Mouse (Mus musculus) retina, embryonic 14.5 days (tissue): Measurements from ENCODE around the gene Lipe.
A peak's percentile ranks its signal among the peaks of the same experiment; 100 is the strongest.

Source experiments
- DNase-seq: peaks from one replicate; pipeline ENCODE4 v3.0.0-alpha.2; 2015; ENCODE audit warnings: low spot score

Gene Lipe

GRCm38 (mm10) chr7:25385850-25386555 is 12.5 kb downstream of the Lipe start:
- DNase-seq = no peak

GRCm38 (mm10) chr7:25385259-25385658 is 13.3 kb downstream of the Lipe start:
- DNase-seq = no peak

GRCm38 (mm10) chr7:25384818-25385217 is 13.7 kb downstream of the Lipe start:
- DNase-seq = no peak

GRCm38 (mm10) chr7:25384318-25384717 is 14.2 kb downstream of the Lipe start:
- no peak for DNase-seq

- DNase-seq = no peak
Measured at GRCm38 (mm10) chr7:25383891-25384290, 14.6 kb downstream of the Lipe start.

- no peak for DNase-seq
Measured at GRCm38 (mm10) chr7:25383385-25383784, 15.1 kb downstream of the Lipe start.

- DNase-seq = no peak
Measured at GRCm38 (mm10) chr7:25382541-25382940, 16.0 kb downstream of the Lipe start.

GRCm38 (mm10) chr7:25381284-25381680 is 17.2 kb downstream of the Lipe start:
- no peak for DNase-seq

- no peak for DNase-seq
Measured at GRCm38 (mm10) chr7:25380392-25381283, 17.9 kb downstream of the Lipe start.

GRCm38 (mm10) chr7:25379551-25380351 is 18.8 kb downstream of the Lipe start:
- DNase-seq = peak; percentile 83

- DNase-seq = no peak
Measured at GRCm38 (mm10) chr7:25378181-25379100, 20.1 kb downstream of the Lipe start.

- peak; percentile 31 for DNase-seq
Measured at GRCm38 (mm10) chr7:25377100-25377700, 21.3 kb downstream of the Lipe start.

GRCm38 (mm10) chr7:25376556-25376955 is 22.0 kb downstream of the Lipe start:
- DNase-seq = peak; percentile 82

- DNase-seq = no peak
Measured at GRCm38 (mm10) chr7:25372441-25372840, 26.1 kb downstream of the Lipe start.

- DNase-seq = no peak
Measured at GRCm38 (mm10) chr7:25369058-25369749, 29.3 kb downstream of the Lipe start, which contains the start of gene Cnfn. Gene Cnfn, minus strand, starts transcription at chr7:25369724.

- DNase-seq = no peak
Measured at GRCm38 (mm10) chr7:25368333-25368732, 30.2 kb downstream of the Lipe start.

- peak; percentile 43 for DNase-seq
Measured at GRCm38 (mm10) chr7:25367632-25368293, 30.7 kb downstream of the Lipe start.

GRCm38 (mm10) chr7:25365937-25366625 is 32.4 kb downstream of the Lipe start:
- peak; percentile 73 for DNase-seq

GRCm38 (mm10) chr7:25363632-25364031 is 34.9 kb downstream of the Lipe start:
- no peak for DNase-seq
